Mouse (Mus musculus) cerebellum, adult 2 months (tissue): ENCODE measurements around the gene Foxo3. TPM values are rescaled to one million over a fixed set of nuclear protein-coding genes. Genes with fewer than 3 reads are reported as not detected.

Experiments used
- DNase-seq, 2 experiments: peaks; one replicate each; pipeline ENCODE4 v3.0.0; 2021
- H3K27ac ChIP-seq: fragments of 200-500 bp; 2 replicates; pipeline ENCODE4 v1.5.1; 2012; ENCODE audit warnings: low read length, control low read depth, inconsistent platforms; ENCODE audit not compliant: insufficient read depth
- H3K27me3 ChIP-seq: fragments of 200-500 bp; 2 replicates; pipeline ENCODE4 v1.6.1; 2012; ENCODE audit warnings: inconsistent platforms, mild to moderate bottlenecking, low read length, moderate library complexity; ENCODE audit not compliant: control insufficient read depth, insufficient read depth
- H3K4me1 ChIP-seq: fragments of 200-500 bp; 2 replicates; pipeline ENCODE4 v1.6.1; 2011; ENCODE audit warnings: low read length; ENCODE audit not compliant: control insufficient read depth, insufficient read depth
- H3K4me3 ChIP-seq: fragments of 200-500 bp; replicated peaks from 2 replicates; pipeline ENCODE3; 2011; ENCODE audit warnings: mild to moderate bottlenecking, low read depth, low read length, control low read depth; ENCODE audit not compliant: insufficient read depth
- CTCF ChIP-seq: fragments of 200-500 bp; IDR thresholded peaks from 2 replicates; pipeline ENCODE4 v1.5.1; 2011; ENCODE audit warnings: low read depth, mild to moderate bottlenecking, control low read depth, low read length, moderate library complexity, borderline replicate concordance; ENCODE audit not compliant: insufficient read depth
- POLR2A ChIP-seq: fragments of 200-500 bp; IDR thresholded peaks from 2 replicates; pipeline ENCODE4 v1.6.1; 2011; ENCODE audit warnings: low read length, control low read depth, borderline replicate concordance; ENCODE audit not compliant: insufficient read depth
- WGBS: fragments of 180-500 bp; shearing (Covaris S2); methylation state at CpG from one replicate; pipeline ENCODE4 v1.1.7; 2018; 5-methylcytosine and 5-hydroxymethylcytosine counted together
- polyA plus RNA-seq: library from polyadenylated mRNA; depleted of rRNA; stranded (reverse); fragments of >200 nt; gene quantifications from 2 replicates; pipeline ENCODE4 v1.2.3, GENCODE M21; 2012; rRNA removed

The Foxo3 gene
- polyA plus RNA-seq, 1 experiment = 50.5 TPM

DNA sequence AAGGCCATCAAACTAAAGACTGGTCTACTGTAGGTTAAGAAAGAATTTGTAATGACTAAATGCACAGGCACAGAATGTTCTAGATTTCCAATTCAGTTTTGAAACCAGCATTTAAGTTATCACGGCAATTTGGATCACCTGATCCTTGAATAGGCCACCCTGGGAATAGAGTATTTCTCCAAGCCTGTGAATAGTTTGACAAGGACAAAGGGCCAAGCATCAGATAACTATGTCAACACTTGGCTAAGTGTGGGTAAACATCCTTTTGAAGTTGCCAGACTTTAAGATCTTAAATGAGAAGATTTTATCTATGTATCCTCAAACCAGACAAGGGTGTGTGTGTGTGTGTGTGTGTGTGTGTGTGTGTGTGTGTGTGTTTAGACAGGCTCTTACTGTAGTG is 136.8 kb downstream of the Foxo3 start:
- H3K4me1 ChIP-seq = no peaks in the 10 kb centered on the region
- TF ChIP-seq POLR2A = no peak
- no peak for TF ChIP-seq CTCF
- 98% methylated on average over 1 of the region's 1 CpGs for WGBS
- H3K27me3 ChIP-seq = no peaks in the 10 kb centered on the region
- no peak overlapping the region for H3K27ac ChIP-seq
- no peak for DNase-seq
- no peak overlapping the region for H3K4me3 ChIP-seq

DNA sequence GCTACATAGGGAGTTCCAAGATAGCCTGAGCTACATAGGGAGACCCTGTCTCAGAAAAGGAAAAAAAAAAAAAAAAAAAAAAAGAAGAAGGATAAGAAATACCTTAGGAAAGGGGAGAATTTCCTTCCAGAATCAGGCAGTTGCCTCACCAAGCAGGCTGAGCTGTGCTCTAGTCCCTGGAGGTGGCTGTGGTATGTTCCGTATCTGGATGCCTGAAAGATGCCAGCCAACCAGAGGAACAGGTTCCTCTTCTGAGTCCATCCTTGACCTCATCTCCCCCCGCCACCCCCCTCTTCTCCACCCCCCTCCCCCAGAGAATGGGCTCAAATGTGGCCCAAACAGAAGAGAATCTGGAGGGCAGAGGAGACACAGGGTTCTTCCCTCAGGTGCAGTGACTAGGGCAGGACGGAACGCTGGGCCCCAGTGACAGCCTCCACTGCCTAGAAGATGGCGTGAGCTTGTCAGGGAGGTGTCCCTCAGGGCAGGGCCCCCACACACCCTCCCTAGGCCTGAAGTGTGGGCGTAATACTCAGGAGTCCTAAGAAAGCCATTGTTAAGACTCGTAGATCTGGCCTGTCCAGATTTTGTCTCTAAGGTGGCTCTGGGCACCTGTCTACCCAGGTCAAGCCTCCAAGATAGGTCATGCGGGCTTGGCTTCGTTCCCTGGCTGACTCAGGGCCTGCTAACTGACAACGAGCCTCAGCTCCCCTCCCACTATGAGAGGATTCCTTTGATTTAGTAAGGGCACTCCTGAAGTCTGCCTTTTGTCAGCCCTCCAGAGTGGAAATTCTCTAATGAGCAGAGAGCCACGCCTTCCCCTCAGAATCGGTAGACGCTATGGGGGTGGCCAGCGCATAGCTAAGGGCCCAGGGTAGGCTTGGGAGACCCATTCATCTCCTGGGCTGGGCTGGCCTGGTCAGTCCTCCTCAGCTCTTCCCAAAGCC is 141.5 kb downstream of the Foxo3 start:
- no peak for TF ChIP-seq POLR2A
- TF ChIP-seq CTCF = no peak
- Histone ChIP-seq H3K4me3 (no peak overlapping the region), H3K4me1 (no peaks in the 10 kb centered on the region), H3K27me3 (no peaks in the 10 kb centered on the region), H3K27ac (no peak overlapping the region)
- WGBS = 75% methylated on average over 14 of the region's 14 CpGs
- no peak for DNase-seq

Other genes with a start within 250 kb of the Foxo3 start
- 14.9 and 15.2 TPM in 2 replicates for gene Afg1l, start 201.8 kb upstream of the Foxo3 start, polyA plus RNA-seq
- 372 and 388 TPM in 2 replicates for gene Snx3, start 225.3 kb upstream of the Foxo3 start, polyA plus RNA-seq